Mouse (Mus musculus): Measurements from ENCODE around the gene Arhgap29.

Gene Arhgap29

GRCm38 (mm10) chr3:121952041-121952591 is at the start of gene Arhgap29:
Gene Arhgap29, plus strand, starts transcription at chr3:121952541.
- no peak for DNase-seq (ENCODE audit: low read depth, low spot score)

- DNase-seq (ENCODE audit: low read depth, low spot score): no peak
These were observed 49.6 kb upstream of the Arhgap29 start for GRCm38 (mm10) chr3:121902729-121903128.

GRCm38 (mm10) chr3:121903286-121903685 is 49.1 kb upstream of the Arhgap29 start:
- no peak for DNase-seq (ENCODE audit: low read depth, low spot score)

GRCm38 (mm10) chr3:121903695-121904094 is 48.6 kb upstream of the Arhgap29 start:
- DNase-seq (ENCODE audit: low read depth, low spot score): no peak

- DNase-seq (ENCODE audit: low read depth, low spot score): no peak
These were observed 47.9 kb upstream of the Arhgap29 start for GRCm38 (mm10) chr3:121904476-121904875.

GRCm38 (mm10) chr3:121906623-121907022 is 45.7 kb upstream of the Arhgap29 start:
- no peak for DNase-seq (ENCODE audit: low read depth, low spot score)

GRCm38 (mm10) chr3:121909155-121909554 is 43.2 kb upstream of the Arhgap29 start:
- DNase-seq (ENCODE audit: low read depth, low spot score): no peak

GRCm38 (mm10) chr3:121913476-121913875 is 38.9 kb upstream of the Arhgap29 start:
- no peak for DNase-seq (ENCODE audit: low read depth, low spot score)

- DNase-seq (ENCODE audit: low read depth, low spot score): no peak
These were observed 37.7 kb upstream of the Arhgap29 start for GRCm38 (mm10) chr3:121914459-121915185.

- DNase-seq (ENCODE audit: low read depth, low spot score): no peak
These were observed 37.1 kb upstream of the Arhgap29 start for GRCm38 (mm10) chr3:121915191-121915590.

- no peak for DNase-seq (ENCODE audit: low read depth, low spot score)
These were observed 35.4 kb upstream of the Arhgap29 start for GRCm38 (mm10) chr3:121916802-121917532.

GRCm38 (mm10) chr3:121917658-121918057 is 34.7 kb upstream of the Arhgap29 start:
- DNase-seq (ENCODE audit: low read depth, low spot score): no peak

GRCm38 (mm10) chr3:121919961-121920360 is 32.4 kb upstream of the Arhgap29 start:
- no peak for DNase-seq (ENCODE audit: low read depth, low spot score)

- DNase-seq (ENCODE audit: low read depth, low spot score): no peak
These were observed 31.6 kb upstream of the Arhgap29 start for GRCm38 (mm10) chr3:121920769-121921168.

- no peak for DNase-seq (ENCODE audit: low read depth, low spot score)
These were observed 27.4 kb upstream of the Arhgap29 start for GRCm38 (mm10) chr3:121924768-121925486.

- DNase-seq (ENCODE audit: low read depth, low spot score): no peak
These were observed 24.7 kb upstream of the Arhgap29 start for GRCm38 (mm10) chr3:121927601-121928000.

GRCm38 (mm10) chr3:121932815-121933214 is 19.5 kb upstream of the Arhgap29 start:
- DNase-seq (ENCODE audit: low read depth, low spot score): no peak

GRCm38 (mm10) chr3:121936241-121936640 is 16.1 kb upstream of the Arhgap29 start:
- DNase-seq (ENCODE audit: low read depth, low spot score): no peak

GRCm38 (mm10) chr3:121937036-121937435 is 15.3 kb upstream of the Arhgap29 start:
- DNase-seq (ENCODE audit: low read depth, low spot score): no peak

GRCm38 (mm10) chr3:121939658-121940057 is 12.7 kb upstream of the Arhgap29 start:
- no peak for DNase-seq (ENCODE audit: low read depth, low spot score)

- no peak for DNase-seq (ENCODE audit: low read depth, low spot score)
These were observed 12.0 kb upstream of the Arhgap29 start for GRCm38 (mm10) chr3:121940094-121940889.

Data from brain, embryonic 18.5 days (tissue).